Mouse (Mus musculus): ENCODE data around the gene Ogdh.

DNA sequence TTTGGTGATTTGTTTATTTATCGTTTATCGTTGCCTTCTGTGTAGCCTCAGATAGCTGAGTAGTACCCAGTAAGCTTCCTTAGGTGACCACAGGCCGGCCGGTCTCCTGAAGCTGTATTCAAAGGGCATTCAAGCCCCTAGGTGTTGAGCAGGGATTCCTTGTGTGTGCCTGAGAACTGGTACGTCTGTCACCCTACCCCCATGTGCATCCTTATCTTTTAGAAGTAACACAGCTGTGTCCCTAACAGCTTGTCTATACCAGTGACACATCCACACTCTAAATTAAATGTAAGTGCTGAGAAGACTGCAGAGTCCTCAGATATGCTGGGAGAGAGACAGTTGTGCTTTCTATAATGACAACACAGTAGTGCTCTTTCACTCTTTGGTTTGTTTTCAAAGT is 31.9 kb downstream of the Ogdh start:
- TF ChIP-seq CTCF (IDR thresholded peaks at IDR 0.05; ENCODE audit: extremely low read depth, insufficient read depth, low read length): no peak
- no peak for TF ChIP-seq POLR2A (IDR thresholded peaks at IDR 0.05; ENCODE audit: extremely low read depth, insufficient read depth, low read length)
